Mouse (Mus musculus) ES-Bruce4 (cell line): ENCODE results near the gene Carhsp1.

Experiments
- CTCF ChIP-seq: IDR thresholded peaks from one replicate; pipeline ENCODE4 v1.8.1; 2011; ENCODE audit warnings: low read depth, low read length
- EP300 ChIP-seq: IDR thresholded peaks from 2 replicates; pipeline ENCODE4 v1.6.1; 2011; ENCODE audit warnings: low read depth, low read length; ENCODE audit not compliant: insufficient read depth
- POLR2A ChIP-seq: IDR thresholded peaks from one replicate; pipeline ENCODE4 v1.8.1; 2011; ENCODE audit warnings: low read length; ENCODE audit not compliant: insufficient read depth

DNA sequence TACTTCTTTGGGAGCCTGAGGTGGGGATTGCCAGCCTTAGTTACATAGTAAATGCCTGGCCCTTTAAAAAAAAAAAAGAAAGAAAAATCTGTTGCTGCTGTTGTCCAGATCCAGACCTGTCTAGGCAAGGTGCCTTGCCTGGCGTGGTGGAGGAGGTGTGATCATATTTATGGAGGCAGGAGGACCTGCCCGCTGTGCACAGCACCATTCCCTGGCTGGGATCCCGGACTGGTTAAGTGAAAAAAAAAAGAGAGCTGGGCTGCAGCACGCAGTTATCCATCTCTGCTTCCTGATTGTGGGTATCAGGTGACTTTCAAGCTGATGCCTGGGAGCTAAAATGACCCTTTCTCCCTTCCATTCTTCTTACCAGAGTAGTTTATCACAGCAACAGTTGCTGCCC, 13.1 kb upstream of the Carhsp1 start:
- TF ChIP-seq CTCF (no peak), POLR2A (no peak), EP300 (no peak)
